Mouse (Mus musculus) testis, adult 2 months (tissue): ENCODE data around the gene Anpep.

Experiments
- CTCF ChIP-seq: fragments of 200-500 bp; IDR thresholded peaks from 2 replicates; pipeline ENCODE4 v1.5.1; 2012; ENCODE audit warnings: low read depth, mild to moderate bottlenecking, inconsistent platforms, low read length, moderate library complexity; ENCODE audit not compliant: control insufficient read depth, insufficient read depth, insufficient replicate concordance
- POLR2A ChIP-seq: fragments of 200-500 bp; IDR thresholded peaks from 2 replicates; pipeline ENCODE4 v1.6.1; 2012; ENCODE audit warnings: low read depth, mild to moderate bottlenecking, inconsistent platforms, low read length, moderate library complexity; ENCODE audit not compliant: control insufficient read depth

- TF ChIP-seq POLR2A (no peak), CTCF (no peak)
Observed at GRCm38 (mm10) chr7:79856305-79856704, 4.6 kb downstream of the Anpep start.
